Mouse (Mus musculus) liver, adult (tissue): ENCODE results near the gene Rpap3.

Experiments used
- GATA4 ChIP-seq: IDR thresholded peaks from 2 replicates; pipeline ENCODE4 v1.6.1; 2014; ENCODE audit warnings: mild to moderate bottlenecking, low read length; ENCODE audit not compliant: insufficient replicate concordance

Gene Rpap3

GRCm38 (mm10) chr15:97721008-97721701 is 15.5 kb upstream of the Rpap3 start:
- TF ChIP-seq GATA4, result no peak

DNA sequence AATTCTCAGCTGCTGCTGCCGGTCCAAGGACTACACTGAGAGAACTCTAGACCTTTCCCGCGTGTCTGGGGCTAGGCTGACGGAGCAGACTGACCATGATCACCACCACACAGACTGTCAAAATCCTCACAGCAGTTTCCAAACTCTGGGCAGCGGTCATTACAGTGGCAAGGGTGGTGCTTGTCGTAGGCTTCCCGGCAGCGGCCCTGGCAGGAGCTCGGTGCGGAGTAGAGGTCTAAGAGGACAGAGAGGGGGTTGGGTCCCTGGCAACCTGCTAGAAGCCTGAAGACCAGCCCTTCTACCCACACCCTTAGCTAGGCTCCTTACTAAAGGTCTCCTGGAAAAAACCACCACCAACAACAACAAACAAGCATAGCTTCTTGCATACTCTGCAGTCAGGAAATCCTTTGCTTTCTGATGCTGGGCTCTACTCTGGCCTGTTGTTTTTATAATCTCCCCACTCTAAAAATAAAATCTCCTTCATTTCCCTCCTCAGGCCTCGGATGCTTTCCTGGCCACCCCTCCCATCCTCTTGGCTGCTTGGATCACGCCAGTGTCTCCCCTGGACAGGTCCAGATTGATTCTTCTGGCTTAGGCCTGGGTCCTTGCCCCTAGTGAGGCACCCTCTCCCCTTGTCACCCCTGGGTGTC is 14.5 kb upstream of the Rpap3 start:
- TF ChIP-seq GATA4, result no peak; the same call in 1 of the 2 replicates

GRCm38 (mm10) chr15:97719494-97719893 is 13.9 kb upstream of the Rpap3 start:
- no peak for TF ChIP-seq GATA4

DNA sequence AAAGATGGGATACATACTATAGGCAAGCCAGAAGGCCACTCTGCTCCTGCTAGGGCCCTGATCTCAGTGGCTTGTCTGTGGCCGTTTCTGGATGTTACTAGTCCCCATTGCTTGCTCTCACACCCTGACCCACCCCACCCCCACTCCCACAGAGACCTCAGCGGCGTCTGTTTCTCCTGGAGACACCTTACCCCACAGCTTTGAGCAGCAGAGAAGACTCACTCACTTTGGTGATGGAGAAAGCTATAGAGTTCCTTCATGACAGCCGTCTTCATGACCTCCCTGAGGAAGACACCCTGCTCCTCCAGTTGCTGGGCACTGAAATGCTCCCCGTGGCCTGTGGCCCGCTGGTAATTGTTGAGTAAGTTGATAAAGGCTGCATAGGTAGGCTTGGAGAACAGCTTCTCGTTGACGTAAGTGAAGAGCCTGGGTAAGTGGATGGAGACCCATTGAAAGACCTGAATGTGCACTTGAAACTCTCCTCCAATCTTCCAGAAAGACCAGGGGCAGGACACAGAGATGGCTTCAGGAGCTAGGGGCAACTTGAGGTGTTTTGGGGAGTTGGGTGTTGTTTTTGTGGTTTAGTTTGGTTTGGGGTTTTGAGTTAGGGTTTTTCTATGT is 13.0 kb upstream of the Rpap3 start:
- no peak for TF ChIP-seq GATA4

GRCm38 (mm10) chr15:97717861-97718534 is 12.4 kb upstream of the Rpap3 start:
- TF ChIP-seq GATA4, result no peak

GRCm38 (mm10) chr15:97716782-97717181 is 11.2 kb upstream of the Rpap3 start:
- no peak for TF ChIP-seq GATA4

- TF ChIP-seq GATA4, result no peak
Observed at GRCm38 (mm10) chr15:97715734-97716133, 10.1 kb upstream of the Rpap3 start.

- TF ChIP-seq GATA4, result no peak
Observed at GRCm38 (mm10) chr15:97715083-97715482, 9.5 kb upstream of the Rpap3 start.

DNA sequence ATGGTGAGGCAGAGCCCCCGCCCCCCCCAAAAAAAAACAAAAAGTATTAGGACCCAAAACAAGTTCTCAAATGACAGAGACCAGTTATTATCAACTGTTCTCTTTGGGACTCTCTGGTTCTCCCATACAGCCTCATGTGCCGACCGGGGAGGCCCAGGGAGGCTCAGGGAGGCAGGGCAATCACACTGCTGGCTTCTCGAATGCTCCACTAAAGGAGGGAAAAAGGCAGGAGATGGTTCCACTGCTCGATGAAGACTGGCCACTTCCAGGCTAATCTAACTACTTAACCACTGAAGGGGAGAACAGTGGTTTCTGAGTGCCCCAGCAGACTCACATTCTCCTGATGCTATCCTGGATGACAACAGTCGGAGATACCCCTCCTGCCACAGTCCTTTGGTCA is 6.9 kb upstream of the Rpap3 start:
- no peak for TF ChIP-seq GATA4

DNA sequence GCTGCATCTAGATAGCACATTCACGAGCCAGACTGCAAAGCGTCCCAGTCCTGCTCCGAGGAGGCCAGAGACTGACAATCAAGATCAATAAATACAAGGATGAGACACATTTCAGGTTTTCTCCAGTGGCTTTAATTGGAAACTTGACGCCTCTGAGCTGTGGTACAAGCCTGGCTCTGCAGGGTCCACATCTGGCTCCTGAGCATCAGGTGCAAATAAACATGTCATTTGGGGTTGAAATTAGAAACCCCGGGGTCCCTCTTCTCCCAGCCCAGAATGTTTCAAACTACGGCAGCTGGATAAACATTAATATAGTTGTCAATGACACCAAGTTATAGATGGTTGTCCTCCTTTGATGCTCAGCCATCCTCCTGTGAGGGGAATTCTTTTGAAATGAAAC is 5.3 kb upstream of the Rpap3 start:
- no peak for TF ChIP-seq GATA4

GRCm38 (mm10) chr15:97696616-97697015 is 9.0 kb downstream of the Rpap3 start:
- no peak for TF ChIP-seq GATA4

DNA sequence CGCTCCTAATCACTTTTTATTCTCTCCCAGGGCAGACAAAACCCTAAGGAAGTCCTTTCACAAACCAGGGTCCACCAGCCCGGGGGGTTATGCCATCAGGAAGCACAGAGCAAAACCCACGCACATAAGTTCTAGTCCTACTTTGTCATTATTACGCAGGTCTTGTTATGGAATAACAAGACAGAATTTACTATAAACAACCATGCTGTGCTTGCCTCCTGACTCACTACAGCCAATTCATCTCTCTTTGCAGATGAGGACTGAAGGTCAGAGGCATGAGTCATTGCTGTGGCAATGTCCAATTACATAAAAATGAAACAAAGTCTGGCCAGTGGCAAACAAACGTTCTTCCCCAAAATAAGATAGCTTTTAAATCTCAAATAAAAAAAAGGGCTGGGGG is 12.2 kb downstream of the Rpap3 start:
- TF ChIP-seq GATA4, result no peak

GRCm38 (mm10) chr15:97684118-97684517 is 21.5 kb downstream of the Rpap3 start:
- TF ChIP-seq GATA4, result no peak

- no peak for TF ChIP-seq GATA4
Observed at GRCm38 (mm10) chr15:97682053-97682452, 23.6 kb downstream of the Rpap3 start.

DNA sequence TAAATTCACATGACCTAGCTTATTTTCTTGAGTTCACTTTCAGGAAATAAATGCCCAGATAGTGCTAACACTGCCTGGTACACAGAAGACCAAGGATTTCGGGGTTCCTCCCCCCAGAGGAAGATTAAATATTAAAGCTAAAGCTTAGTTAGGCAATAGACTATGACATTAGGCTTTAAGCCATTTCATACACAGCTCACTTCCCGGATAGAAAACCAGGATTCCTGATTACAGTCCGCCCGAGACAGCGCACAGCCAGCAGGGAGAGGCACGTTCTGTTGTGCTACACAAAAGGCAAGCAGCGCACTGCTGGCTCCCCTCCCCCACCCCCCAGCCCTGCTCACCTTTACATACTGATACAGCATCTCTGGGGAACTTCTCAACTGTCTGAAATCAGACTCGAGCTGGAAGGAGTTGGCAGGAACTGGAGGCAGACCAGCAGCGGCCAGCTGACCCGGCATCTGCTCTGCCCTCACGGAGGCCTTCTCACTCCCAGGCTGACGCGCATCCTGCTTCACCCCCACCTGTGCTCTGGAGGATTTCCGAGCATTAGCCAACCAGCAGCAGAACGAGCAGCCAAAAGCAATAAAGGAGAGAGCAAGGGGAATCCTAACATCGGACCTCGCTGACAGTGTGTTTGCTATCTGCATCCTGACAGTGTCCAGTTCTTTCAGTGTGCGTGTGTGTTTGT is 25.5 kb downstream of the Rpap3 start:
- no peak for TF ChIP-seq GATA4
